Mouse (Mus musculus): ENCODE data around the gene Ephx1.
"Not testable (repeated sequence)": the region's sequence is repeated elsewhere in the genome, so short reads cannot be mapped to it uniquely, and the experiment has no call there.

The Ephx1 gene

GRCm38 (mm10) chr1:181020756-181021487, at the start of gene Ephx1:
Gene Ephx1, minus strand, starts transcription at chr1:181020904.
- DNase-seq = no peak

GRCm38 (mm10) chr1:181069671-181070070, 49.0 kb upstream of the Ephx1 start:
- no peak for DNase-seq

GRCm38 (mm10) chr1:181068344-181068743, 47.6 kb upstream of the Ephx1 start:
- no peak for DNase-seq

GRCm38 (mm10) chr1:181064648-181065047, 43.9 kb upstream of the Ephx1 start:
- DNase-seq = no peak

GRCm38 (mm10) chr1:181063991-181064390, 43.3 kb upstream of the Ephx1 start:
- no peak for DNase-seq

GRCm38 (mm10) chr1:181061784-181062485, 41.2 kb upstream of the Ephx1 start:
- DNase-seq = no peak

- DNase-seq = no peak
Observed at GRCm38 (mm10) chr1:181052898-181053297, 32.2 kb upstream of the Ephx1 start.

GRCm38 (mm10) chr1:181050937-181051336, 30.2 kb upstream of the Ephx1 start, which contains the start of gene 9130409I23Rik:
Gene 9130409I23Rik, plus strand, starts transcription at chr1:181051237.
- DNase-seq = no peak

- DNase-seq = no peak
Observed at GRCm38 (mm10) chr1:181049328-181049842, 28.7 kb upstream of the Ephx1 start.

- DNase-seq = no peak
Observed at GRCm38 (mm10) chr1:181047520-181047919, 26.8 kb upstream of the Ephx1 start.

- peak; percentile 38 for DNase-seq
Observed at GRCm38 (mm10) chr1:181039652-181040051, 18.9 kb upstream of the Ephx1 start.

GRCm38 (mm10) chr1:181037623-181038022, 16.9 kb upstream of the Ephx1 start:
- DNase-seq = no peak

- not testable (repeated sequence) for DNase-seq
Observed at GRCm38 (mm10) chr1:181035015-181035778, 14.5 kb upstream of the Ephx1 start.

GRCm38 (mm10) chr1:181022265-181022664, 1.6 kb upstream of the Ephx1 start:
- peak; percentile 86 for DNase-seq

- no peak for DNase-seq
Observed at GRCm38 (mm10) chr1:181021488-181021865, 773 bp upstream of the Ephx1 start.

- DNase-seq = no peak
Observed at GRCm38 (mm10) chr1:181017890-181018420, 2.7 kb downstream of the Ephx1 start.

- peak; percentile 92 for DNase-seq
Observed at GRCm38 (mm10) chr1:181017212-181017711, 3.4 kb downstream of the Ephx1 start.

- DNase-seq = peak; percentile 90
Observed at GRCm38 (mm10) chr1:181016532-181017131, 4.1 kb downstream of the Ephx1 start.

- DNase-seq = peak; percentile 50
Observed at GRCm38 (mm10) chr1:181016045-181016444, 4.7 kb downstream of the Ephx1 start.

- peak; percentile 87 for DNase-seq
Observed at GRCm38 (mm10) chr1:181015558-181015957, 5.1 kb downstream of the Ephx1 start.

GRCm38 (mm10) chr1:181014731-181015500, 5.8 kb downstream of the Ephx1 start:
- DNase-seq = peak; percentile 82
